Mouse (Mus musculus) liver, embryonic 15.5 days (tissue): ENCODE results near the gene Tmbim1. TPM values are rescaled to one million over a fixed set of nuclear protein-coding genes. Genes with fewer than 3 reads are reported as not detected.

Experiments
- ATAC-seq: fragments of 200-750 bp; cut with Nextera tagmentation; 2 replicates; pipeline ENCODE4 v1.8.0; 2017; ENCODE audit warnings: moderate number of reproducible peaks, mild to moderate bottlenecking, moderate library complexity; ENCODE audit not compliant: insufficient read depth
- H3K27ac ChIP-seq: fragments of 300-500 bp; sonication (generic); replicated peaks from 2 replicates; pipeline ENCODE4 v1.5.1; 2015; ENCODE audit warnings: mild to moderate bottlenecking, inconsistent platforms
- H3K27me3 ChIP-seq: fragments of 300-500 bp; sonication (generic); 2 replicates; pipeline ENCODE4 v1.6.1; 2015; ENCODE audit warnings: mild to moderate bottlenecking, inconsistent platforms
- H3K36me3 ChIP-seq: fragments of 300-500 bp; sonication (generic); replicated peaks from 2 replicates; pipeline ENCODE4 v1.6.1; 2015; ENCODE audit warnings: moderate library complexity, mild to moderate bottlenecking, inconsistent platforms
- H3K4me1 ChIP-seq: fragments of 300-500 bp; sonication (generic); replicated peaks from 2 replicates; pipeline ENCODE4 v1.6.1; 2015; ENCODE audit warnings: inconsistent platforms
- H3K4me2 ChIP-seq: fragments of 300-500 bp; sonication (generic); 2 replicates; pipeline ENCODE4 v1.6.1; 2015; ENCODE audit warnings: moderate library complexity, mild to moderate bottlenecking, inconsistent platforms
- H3K4me3 ChIP-seq: fragments of 300-500 bp; sonication (generic); replicated peaks from 2 replicates; pipeline ENCODE4 v1.5.1; 2015; ENCODE audit warnings: mild to moderate bottlenecking, inconsistent platforms
- H3K9ac ChIP-seq: fragments of 300-500 bp; sonication (generic); 2 replicates; pipeline ENCODE4 v1.6.1; 2015; ENCODE audit warnings: moderate library complexity, mild to moderate bottlenecking, inconsistent platforms
- H3K9me3 ChIP-seq: fragments of 300-500 bp; sonication (generic); replicated peaks from 2 replicates; pipeline ENCODE4 v1.6.1; 2016; ENCODE audit warnings: inconsistent platforms
- WGBS: fragments of 180-500 bp; shearing (Covaris S2); methylation state at CpG from one replicate; pipeline ENCODE4 v1.1.7; 2015; ENCODE audit warnings: mixed read lengths; ENCODE audit not compliant: insufficient replicate concordance; 5-methylcytosine and 5-hydroxymethylcytosine counted together
- polyA plus RNA-seq: library from polyadenylated mRNA; unstranded; fragments of >200 nt; fragmentation: Nextera tagmentation; extraction: Ambion mirVana; gene quantifications from 2 replicates; pipeline ENCODE4 v1.2.1, GENCODE M21; 2015

Tmbim1 gene
- polyA plus RNA-seq, 1 experiment from 2014 or later: 15.4 TPM

GRCm38 (mm10) chr1:74303509-74304338, 1.7 kb downstream of the Tmbim1 start:
- H3K4me1 ChIP-seq: peaks cover 77% of the 10 kb centered on the region
- under 1% methylated on average over 56 of the region's 56 CpGs for WGBS
- ATAC-seq: peak; percentile 88

GRCm38 (mm10) chr1:74302835-74303234, 2.6 kb downstream of the Tmbim1 start:
- Histone ChIP-seq H3K27ac (no peak overlapping the region; the same call in 1 of the 2 replicates), H3K4me3 (peak overlapping the region; percentile 71), H3K4me1 (peaks cover 77% of the 10 kb centered on the region), H3K9me3 (no peaks in the 10 kb centered on the region), H3K27me3 (no peaks in the 10 kb centered on the region), H3K4me2 (peak overlapping the region; percentile 84), H3K36me3 (no peaks in the 10 kb centered on the region), H3K9ac (no peak overlapping the region; the same call in 1 of the 2 replicates)
- ATAC-seq: no peak
- WGBS: 67% methylated on average over 2 of the region's 2 CpGs

More at GRCm38 (mm10) chr1:74303509-74304338, 1.7 kb downstream of the Tmbim1 start:
- H3K27ac ChIP-seq: peak overlapping the region; percentile 76
- no peaks in the 10 kb centered on the region for H3K27me3 ChIP-seq
- H3K9me3 ChIP-seq: no peaks in the 10 kb centered on the region
- no peaks in the 10 kb centered on the region for H3K36me3 ChIP-seq
- peak overlapping the region; percentile 71 for H3K4me3 ChIP-seq
- peak overlapping the region; percentile 84 for H3K4me2 ChIP-seq
- peak overlapping the region; percentile 73 for H3K9ac ChIP-seq

GRCm38 (mm10) chr1:74302229-74302628, 3.2 kb downstream of the Tmbim1 start:
- Histone ChIP-seq H3K36me3 (no peaks in the 10 kb centered on the region), H3K9me3 (no peaks in the 10 kb centered on the region), H3K4me2 (0 out of 2 replicates have a peak overlapping the region, but pooled peaks have one; percentile 84), H3K4me3 (no peak overlapping the region), H3K9ac (no peak overlapping the region), H3K4me1 (peaks cover 77% of the 10 kb centered on the region), H3K27me3 (no peaks in the 10 kb centered on the region), H3K27ac (no peak overlapping the region)
- no peak for ATAC-seq
- 82% methylated on average over 7 of the region's 7 CpGs for WGBS

- H3K4me3 ChIP-seq: no peak overlapping the region
- no peak for ATAC-seq
These were observed 4.9 kb downstream of the Tmbim1 start for GRCm38 (mm10) chr1:74300347-74301110.

GRCm38 (mm10) chr1:74298996-74299395, 6.4 kb downstream of the Tmbim1 start:
- WGBS: 60% methylated on average over 5 of the region's 5 CpGs
- H3K9ac ChIP-seq: no peak overlapping the region
- no peaks in the 10 kb centered on the region for H3K27me3 ChIP-seq
- peaks cover 88% of the 10 kb centered on the region for H3K4me1 ChIP-seq
- H3K4me3 ChIP-seq: no peak overlapping the region
- H3K9me3 ChIP-seq: no peaks in the 10 kb centered on the region
- H3K36me3 ChIP-seq: peaks cover 4% of the 10 kb centered on the region
- no peak overlapping the region for H3K4me2 ChIP-seq
- no peak for ATAC-seq
- no peak overlapping the region for H3K27ac ChIP-seq

More at GRCm38 (mm10) chr1:74300347-74301110, 4.9 kb downstream of the Tmbim1 start:
- Histone ChIP-seq H3K27ac (no peak overlapping the region), H3K4me2 (no peak overlapping the region), H3K36me3 (no peaks in the 10 kb centered on the region; the same call in 1 of the 2 replicates), H3K9me3 (no peaks in the 10 kb centered on the region), H3K4me1 (peaks cover 85% of the 10 kb centered on the region), H3K9ac (no peak overlapping the region), H3K27me3 (no peaks in the 10 kb centered on the region)
- WGBS: 58% methylated on average over 6 of the region's 6 CpGs

- Histone ChIP-seq H3K27ac (no peak overlapping the region), H3K27me3 (no peaks in the 10 kb centered on the region), H3K36me3 (peaks cover 10% of the 10 kb centered on the region), H3K4me2 (no peak overlapping the region), H3K4me3 (no peak overlapping the region), H3K4me1 (peaks cover 90% of the 10 kb centered on the region), H3K9me3 (no peaks in the 10 kb centered on the region), H3K9ac (no peak overlapping the region)
- no peak for ATAC-seq
- WGBS: 84% methylated on average over 5 of the region's 5 CpGs
These were observed 7.2 kb downstream of the Tmbim1 start for GRCm38 (mm10) chr1:74298157-74298750.

- 0 out of 2 replicates have a peak overlapping the region, but pooled peaks have one; percentile 67 for H3K9ac ChIP-seq
- H3K4me1 ChIP-seq: peaks cover 80% of the 10 kb centered on the region
- peak overlapping the region; percentile 62 for H3K4me3 ChIP-seq
- peaks cover 19% of the 10 kb centered on the region for H3K36me3 ChIP-seq
- WGBS: 53% methylated on average over 3 of the region's 3 CpGs
- no peaks in the 10 kb centered on the region for H3K27me3 ChIP-seq
- ATAC-seq: no peak
- no peaks in the 10 kb centered on the region for H3K9me3 ChIP-seq
- peak overlapping the region; percentile 97 for H3K27ac ChIP-seq
- H3K4me2 ChIP-seq: peak overlapping the region; percentile 80
These were observed 8.2 kb downstream of the Tmbim1 start for GRCm38 (mm10) chr1:74297269-74297668.

- Histone ChIP-seq H3K4me1 (peaks cover 77% of the 10 kb centered on the region), H3K9me3 (no peaks in the 10 kb centered on the region), H3K36me3 (peaks cover 27% of the 10 kb centered on the region), H3K9ac (peak overlapping the region; percentile 67), H3K27ac (peak overlapping the region; percentile 97), H3K27me3 (no peaks in the 10 kb centered on the region), H3K4me3 (peak overlapping the region; percentile 62), H3K4me2 (peak overlapping the region; percentile 80)
- no peak for ATAC-seq
- WGBS: 63% methylated on average over 6 of the region's 6 CpGs
These were observed 8.9 kb downstream of the Tmbim1 start for GRCm38 (mm10) chr1:74296477-74296876.

- peak; percentile 95 for ATAC-seq
- H3K9me3 ChIP-seq: no peaks in the 10 kb centered on the region
- WGBS: 18% methylated on average over 9 of the region's 9 CpGs
- H3K4me3 ChIP-seq: peak overlapping the region; percentile 62
- H3K27ac ChIP-seq: peak overlapping the region; percentile 97
- H3K9ac ChIP-seq: peak overlapping the region; percentile 67
- H3K4me1 ChIP-seq: peaks cover 72% of the 10 kb centered on the region
- no peaks in the 10 kb centered on the region for H3K27me3 ChIP-seq
- H3K36me3 ChIP-seq: peaks cover 34% of the 10 kb centered on the region
- peak overlapping the region; percentile 80 for H3K4me2 ChIP-seq
These were observed 9.8 kb downstream of the Tmbim1 start for GRCm38 (mm10) chr1:74295456-74296171.

- peak overlapping the region; percentile 80 for H3K4me2 ChIP-seq
- peak overlapping the region; percentile 62 for H3K4me3 ChIP-seq
- ATAC-seq: 0 out of 2 replicates have a peak, but pooled peaks have one; percentile 1
- H3K9ac ChIP-seq: peak overlapping the region; percentile 67
- WGBS: 70% methylated on average over 6 of the region's 6 CpGs
- H3K27me3 ChIP-seq: no peaks in the 10 kb centered on the region
- no peaks in the 10 kb centered on the region for H3K9me3 ChIP-seq
- peak overlapping the region; percentile 97 for H3K27ac ChIP-seq
- peaks cover 66% of the 10 kb centered on the region for H3K4me1 ChIP-seq
- H3K36me3 ChIP-seq: peaks cover 41% of the 10 kb centered on the region
These were observed 10.5 kb downstream of the Tmbim1 start for GRCm38 (mm10) chr1:74294733-74295455.
